19 mouse cellular contexts compared by ENCODE assay signal in the genomic region with DNA sequence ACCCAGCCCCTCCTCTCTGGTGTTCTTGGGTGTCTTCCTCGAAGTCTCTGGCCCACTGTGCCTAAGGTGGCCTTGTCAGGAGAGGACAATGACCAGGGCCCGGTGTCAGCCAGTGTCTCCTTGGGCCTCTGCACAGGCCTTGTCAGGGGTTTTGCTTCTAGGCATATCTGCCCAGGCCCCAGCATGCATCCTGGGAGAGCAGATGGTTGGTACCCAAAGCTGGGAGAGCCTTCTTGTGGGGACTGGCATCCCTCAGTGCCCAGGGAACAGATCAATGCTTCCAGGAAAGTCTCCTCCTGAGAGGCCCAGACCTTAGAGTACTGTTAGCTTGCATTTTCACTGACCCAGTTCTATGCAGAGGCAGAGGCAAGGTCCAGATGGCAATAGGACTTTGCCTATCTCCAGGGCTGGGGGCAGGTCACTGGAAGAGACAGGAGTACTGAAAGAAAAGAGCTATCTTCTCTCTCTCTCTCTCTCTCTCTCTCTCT.
DNase-seq lines count a peak whose midpoint lies in the region; ATAC-seq and TF ChIP-seq lines count a peak whose summit lies in the region.
"Had no signal": no experiment of that assay in that cellular context is flagged by ENCODE, and none has a peak within 500 bp of the region (broad histone marks: within the 10 kb centered on the region; RNA-seq: fewer than 3 reads in every experiment).

No protein-coding gene starts in this region.

- WGBS in hindbrain, embryonic 11.5 days, result 83% methylated on average over 2 of the region's 2 CpGs
- WGBS in midbrain, embryonic 16.5 days, result 92% methylated on average over 1 of the region's 2 CpGs

- intact Hi-C loops in left cerebral cortex, adult 2 months (cut with DNase I), result loop anchor here (5.0 kb wide), 1 partner anchor 112 kb away; no protein-coding TSS in a partner anchor
- intact Hi-C loops in left cerebral cortex, postnatal 10 days (cut with DNase I), result no loop called here

- H3K36me3 ChIP-seq in hindbrain, embryonic 11.5 days (ENCODE audit: control insufficient read depth, insufficient read depth, low read length), result no peaks in the 10 kb centered on the region
- no peaks in the 10 kb centered on the region for H3K36me3 ChIP-seq in midbrain, embryonic 16.5 days (ENCODE audit: control insufficient read depth, insufficient read depth, low read length)
- H3K36me3 ChIP-seq: heart, embryonic 12.5 days; hindbrain, embryonic 15.5 days; intestine, embryonic 15.5 days; limb, embryonic 10.5 days; liver, embryonic 12.5 days; midbrain, embryonic 10.5 days had no signal

- no peak overlapping the region for H3K9ac ChIP-seq in hindbrain, embryonic 11.5 days (ENCODE audit: low read depth, low read length)
- H3K9ac ChIP-seq in midbrain, embryonic 16.5 days (ENCODE audit: low read depth, low read length), result no peak overlapping the region
- H3K9ac ChIP-seq: heart, embryonic 12.5 days; hindbrain, embryonic 15.5 days; intestine, embryonic 15.5 days; liver, embryonic 12.5 days had no signal

- no peaks in the 10 kb centered on the region for H3K27me3 ChIP-seq in hindbrain, embryonic 11.5 days (ENCODE audit: control insufficient read depth, insufficient read depth, low read length)
- no peaks in the 10 kb centered on the region for H3K27me3 ChIP-seq in midbrain, embryonic 16.5 days (ENCODE audit: control insufficient read depth, insufficient read depth, low read depth, low read length)
- H3K27me3 ChIP-seq: heart, embryonic 12.5 days; hindbrain, embryonic 15.5 days; intestine, embryonic 15.5 days; liver, embryonic 12.5 days had no signal

- H3K27ac ChIP-seq in left cerebral cortex, adult 2 months, result peak overlapping the region; percentile 29
- no peak overlapping the region for H3K27ac ChIP-seq in hindbrain, embryonic 11.5 days (ENCODE audit: low read depth, low read length)
- no peak overlapping the region for H3K27ac ChIP-seq in midbrain, embryonic 16.5 days (ENCODE audit: low read length)
- H3K27ac ChIP-seq: gastrocnemius, adult 2 months; hindbrain, embryonic 15.5 days; intestine, embryonic 15.5 days; limb, embryonic 10.5 days; liver, embryonic 12.5 days; macrophage; midbrain, embryonic 10.5 days; stomach, postnatal 0 days had no signal

- H3K9me3 ChIP-seq in hindbrain, embryonic 11.5 days (ENCODE audit: control insufficient read depth, low read length), result no peaks in the 10 kb centered on the region
- H3K9me3 ChIP-seq in midbrain, embryonic 16.5 days (replicated peaks; ENCODE audit: control insufficient read depth, low read length, poor library complexity, severe bottlenecking), result no peaks in the 10 kb centered on the region
- H3K9me3 ChIP-seq: heart, embryonic 12.5 days; hindbrain, embryonic 15.5 days; intestine, embryonic 15.5 days; limb, embryonic 10.5 days; liver, embryonic 12.5 days; midbrain, embryonic 10.5 days had no signal

- no peak for DNase-seq in left cerebral cortex, adult 2 months (ENCODE audit: extremely low spot score in 1 of 2, low spot score in 2 of 2)
- DNase-seq in left cerebral cortex, postnatal 10 days (ENCODE audit: extremely low spot score in 1 of 2, low spot score in 2 of 2), result no peak
- DNase-seq in cerebellum, adult 8-10 months, result peak; percentile 11
- DNase-seq in cerebellum, postnatal 36 days, result peak; percentile 25 to 30
- DNase-seq in hindbrain, embryonic 11.5 days (ENCODE audit: low spot score), result no peak
- no peak for DNase-seq in lung, postnatal 10 days
- DNase-seq: adrenal gland, adult 2 months; gastrocnemius, adult 2 months; lung, adult 2 months; right cerebral cortex, postnatal 4 days had no signal

- no peaks in the 10 kb centered on the region for H3K4me1 ChIP-seq in hindbrain, embryonic 11.5 days (replicated peaks; ENCODE audit: control insufficient read depth, insufficient read depth, low read length)
- no peaks in the 10 kb centered on the region for H3K4me1 ChIP-seq in midbrain, embryonic 16.5 days (ENCODE audit: control insufficient read depth, insufficient read depth, low read length)
- H3K4me1 ChIP-seq: heart, embryonic 12.5 days; hindbrain, embryonic 15.5 days; intestine, embryonic 15.5 days; limb, embryonic 10.5 days; liver, embryonic 12.5 days; midbrain, embryonic 10.5 days had no signal

- no peak for ATAC-seq in hindbrain, embryonic 11.5 days (ENCODE audit: low FRiP score)
- no peak for ATAC-seq in midbrain, embryonic 16.5 days
- ATAC-seq: intestine, embryonic 15.5 days; liver, embryonic 12.5 days had no signal

- H3K4me3 ChIP-seq in left cerebral cortex, adult 2 months, result no peak overlapping the region
- no peak overlapping the region for H3K4me3 ChIP-seq in hindbrain, embryonic 11.5 days (ENCODE audit: low read depth, low read length)
- H3K4me3 ChIP-seq in midbrain, embryonic 16.5 days (ENCODE audit: low read depth, low read length), result no peak overlapping the region
- H3K4me3 ChIP-seq: gastrocnemius, adult 2 months; heart, embryonic 12.5 days; hindbrain, embryonic 15.5 days; intestine, embryonic 15.5 days; limb, embryonic 10.5 days; liver, embryonic 12.5 days; midbrain, embryonic 10.5 days had no signal

- no peak overlapping the region for H3K4me2 ChIP-seq in hindbrain, embryonic 11.5 days (replicated peaks; ENCODE audit: low read depth, low read length)
- no peak overlapping the region for H3K4me2 ChIP-seq in midbrain, embryonic 16.5 days (ENCODE audit: low read length)
- H3K4me2 ChIP-seq: heart, embryonic 12.5 days; hindbrain, embryonic 15.5 days; intestine, embryonic 15.5 days; liver, embryonic 12.5 days had no signal

- no peak for TF ChIP-seq CTCF in left cerebral cortex, adult 2 months (IDR thresholded peaks at IDR 0.05)

Comparison
In these comparisons a context has a peak if more than half of its experiments do, and no peak if none do; other contexts are left out.
1. DNase-seq: peak in cerebellum, adult 8-10 months (single experiment) and cerebellum, postnatal 36 days (2 of 2); none in left cerebral cortex, adult 2 months (0 of 2), left cerebral cortex, postnatal 10 days (0 of 2), hindbrain, embryonic 11.5 days (single experiment) and lung, postnatal 10 days (single experiment).